Mouse (Mus musculus) liver, postnatal 0 days (tissue): ENCODE results near the gene Tmem141.

Experiments
- CTCF ChIP-seq: sonication (generic); IDR thresholded peaks from 2 replicates; pipeline ENCODE4 v1.5.1; 2016; ENCODE audit warnings: antibody characterized with exemption, low read depth
- EP300 ChIP-seq: IDR thresholded peaks from 2 replicates; pipeline ENCODE4 v1.6.1; 2016; ENCODE audit warnings: antibody characterized with exemption, low read depth, mild to moderate bottlenecking

GRCm38 (mm10) chr2:25663511-25663910 lies 41.7 kb upstream of the Tmem141 start:
- TF ChIP-seq CTCF (peak; percentile 67), EP300 (no peak)
